Mouse (Mus musculus): ENCODE measurements around the gene Elfn1. TPM values are rescaled to one million over a fixed set of nuclear protein-coding genes. Genes with fewer than 3 reads are reported as not detected.

Gene Elfn1
- polyA plus RNA-seq, 1 experiment: 22.5 TPM

DNA sequence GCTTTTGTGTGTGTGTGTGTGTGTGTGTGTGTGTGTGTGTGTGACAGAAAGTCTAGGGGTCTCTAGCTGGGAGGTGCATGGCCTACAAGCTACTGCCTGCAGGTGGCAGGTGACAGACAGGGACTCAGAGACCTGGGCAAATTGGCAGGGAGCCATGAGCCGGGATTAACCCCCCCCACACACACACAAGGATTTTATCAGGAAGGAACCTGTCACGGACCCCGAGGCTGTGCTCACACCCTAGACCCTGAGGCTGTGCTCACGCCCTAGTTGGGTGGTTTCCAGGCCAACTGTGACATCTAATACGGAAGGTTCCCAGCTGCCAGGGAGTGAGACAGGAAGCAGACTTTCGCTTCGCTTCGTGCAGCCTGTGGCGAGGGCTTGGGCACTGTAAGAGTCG, 49.1 kb downstream of the Elfn1 start:
- no peak for DNase-seq
- Histone ChIP-seq H3K4me3 (replicated peaks; ENCODE audit: extremely low read depth, low read depth, low read length) (no peak overlapping the region), H3K4me1 (ENCODE audit: control insufficient read depth, insufficient read depth, low read length) (peaks cover 8% of the 10 kb centered on the region)
- no peak for TF ChIP-seq CTCF (IDR thresholded peaks at IDR 0.05; ENCODE audit: insufficient read depth, low read length)
- TF ChIP-seq POLR2A (IDR thresholded peaks at IDR 0.05; ENCODE audit: borderline replicate concordance, extremely low read depth, low read depth, low read length): no peak
- WGBS: 5% methylated on average over 10 of the region's 10 CpGs

DNA sequence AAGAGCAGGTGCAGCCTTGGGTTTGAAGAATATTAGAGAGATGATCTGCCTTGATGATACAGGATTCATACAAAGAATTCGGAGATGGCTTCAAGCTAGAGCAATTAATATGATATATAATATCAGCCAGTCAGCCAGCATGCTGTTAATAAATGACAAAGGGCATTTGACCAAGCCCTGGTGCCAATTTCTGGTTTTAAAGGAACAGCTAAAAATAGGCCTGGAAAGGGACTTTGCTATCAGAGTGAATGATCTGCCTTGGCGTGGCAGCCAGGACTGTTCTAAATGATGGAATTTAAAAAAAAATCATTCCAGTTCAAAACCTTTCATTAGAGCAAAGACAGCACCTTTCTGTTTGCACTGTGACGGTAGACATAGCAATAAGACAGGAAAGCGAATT, 52.0 kb downstream of the Elfn1 start:
- no peak for TF ChIP-seq CTCF (IDR thresholded peaks at IDR 0.05; ENCODE audit: insufficient read depth, low read length)
- TF ChIP-seq POLR2A (IDR thresholded peaks at IDR 0.05; ENCODE audit: borderline replicate concordance, extremely low read depth, low read depth, low read length): no peak
- H3K4me1 ChIP-seq (ENCODE audit: control insufficient read depth, insufficient read depth, low read length): peaks cover 8% of the 10 kb centered on the region
- no peak for DNase-seq
- WGBS: 86% methylated on average over 4 of the region's 4 CpGs
- H3K4me3 ChIP-seq (replicated peaks; ENCODE audit: extremely low read depth, low read depth, low read length): no peak overlapping the region

DNA sequence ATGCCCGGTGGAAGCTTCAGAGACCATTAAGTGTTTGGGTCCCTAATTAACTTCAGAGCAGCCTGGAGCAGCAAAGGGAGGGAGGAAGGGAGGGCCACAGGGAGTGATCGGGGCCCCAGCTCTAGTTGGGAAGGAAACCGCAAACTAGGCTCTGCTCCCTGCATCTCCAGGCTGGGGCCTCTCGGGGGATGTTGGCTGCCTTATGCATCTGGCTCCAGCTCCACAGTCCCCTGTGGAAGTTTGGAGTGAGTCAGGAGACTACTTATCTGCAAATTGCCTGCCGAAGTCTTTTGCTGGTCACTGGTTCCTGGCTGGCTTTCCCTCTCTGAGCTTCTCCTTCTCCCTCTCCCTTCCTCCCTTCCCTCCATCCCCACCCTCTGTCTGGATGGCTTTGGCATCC, 56.6 kb downstream of the Elfn1 start:
- TF ChIP-seq POLR2A (IDR thresholded peaks at IDR 0.05; ENCODE audit: borderline replicate concordance, extremely low read depth, low read depth, low read length): no peak
- WGBS: 59% methylated on average over 5 of the region's 5 CpGs
- H3K4me1 ChIP-seq (ENCODE audit: control insufficient read depth, insufficient read depth, low read length): no peaks in the 10 kb centered on the region
- no peak for DNase-seq
- H3K4me3 ChIP-seq (replicated peaks; ENCODE audit: extremely low read depth, low read depth, low read length): no peak overlapping the region

GRCm38 (mm10) chr5:139965596-139965995, 57.9 kb downstream of the Elfn1 start:
- 60% methylated on average over 14 of the region's 14 CpGs for WGBS
- no peaks in the 10 kb centered on the region for H3K4me1 ChIP-seq (ENCODE audit: control insufficient read depth, insufficient read depth, low read length)
- no peak overlapping the region for H3K4me3 ChIP-seq (replicated peaks; ENCODE audit: extremely low read depth, low read depth, low read length)
- TF ChIP-seq POLR2A (IDR thresholded peaks at IDR 0.05; ENCODE audit: borderline replicate concordance, extremely low read depth, low read depth, low read length): no peak
- no peak for DNase-seq

- Histone ChIP-seq H3K4me1 (ENCODE audit: control insufficient read depth, insufficient read depth, low read length) (no peaks in the 10 kb centered on the region), H3K4me3 (replicated peaks; ENCODE audit: extremely low read depth, low read depth, low read length) (no peak overlapping the region)
- WGBS: 76% methylated on average over 14 of the region's 14 CpGs
- DNase-seq: no peak
- TF ChIP-seq CTCF (IDR thresholded peaks at IDR 0.05; ENCODE audit: insufficient read depth, low read length) (no peak), POLR2A (IDR thresholded peaks at IDR 0.05; ENCODE audit: borderline replicate concordance, extremely low read depth, low read depth, low read length) (no peak)
Observed at GRCm38 (mm10) chr5:139969151-139969948, 61.6 kb downstream of the Elfn1 start.

- Histone ChIP-seq H3K4me3 (replicated peaks; ENCODE audit: extremely low read depth, low read depth, low read length) (no peak overlapping the region), H3K4me1 (ENCODE audit: control insufficient read depth, insufficient read depth, low read length) (no peaks in the 10 kb centered on the region)
- TF ChIP-seq POLR2A (IDR thresholded peaks at IDR 0.05; ENCODE audit: borderline replicate concordance, extremely low read depth, low read depth, low read length) (no peak), CTCF (IDR thresholded peaks at IDR 0.05; ENCODE audit: insufficient read depth, low read length) (0 out of 2 replicates have a peak, but pooled peaks have one; percentile 18)
- WGBS: 26% methylated on average over 12 of the region's 12 CpGs
- DNase-seq: peak; percentile 13
Observed at GRCm38 (mm10) chr5:139970186-139970631, 62.5 kb downstream of the Elfn1 start.

DNA sequence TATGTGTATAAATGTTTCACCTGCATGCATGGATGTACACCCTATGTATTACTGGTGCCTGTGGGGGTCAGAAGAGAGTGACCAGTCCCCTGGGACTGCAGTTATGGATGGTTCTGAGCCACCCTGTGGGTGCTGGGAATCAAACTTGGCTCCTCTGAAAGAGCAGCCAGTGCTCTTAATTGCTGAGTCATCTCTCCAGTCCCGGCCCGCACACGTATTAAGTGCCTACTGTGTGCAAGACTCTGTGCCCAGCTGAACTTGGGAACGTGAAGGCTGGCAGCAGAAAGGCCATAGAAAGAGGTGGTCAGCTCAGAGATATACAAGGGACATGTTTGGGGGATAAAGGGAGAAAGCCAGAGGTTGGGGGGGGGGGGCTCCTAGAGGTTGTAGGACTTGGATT, 68.8 kb downstream of the Elfn1 start:
- H3K4me1 ChIP-seq (ENCODE audit: control insufficient read depth, insufficient read depth, low read length): no peaks in the 10 kb centered on the region
- 63% methylated on average over 4 of the region's 4 CpGs for WGBS
- TF ChIP-seq POLR2A (IDR thresholded peaks at IDR 0.05; ENCODE audit: borderline replicate concordance, extremely low read depth, low read depth, low read length): no peak
- H3K4me3 ChIP-seq (replicated peaks; ENCODE audit: extremely low read depth, low read depth, low read length): no peak overlapping the region
- no peak for DNase-seq

DNA sequence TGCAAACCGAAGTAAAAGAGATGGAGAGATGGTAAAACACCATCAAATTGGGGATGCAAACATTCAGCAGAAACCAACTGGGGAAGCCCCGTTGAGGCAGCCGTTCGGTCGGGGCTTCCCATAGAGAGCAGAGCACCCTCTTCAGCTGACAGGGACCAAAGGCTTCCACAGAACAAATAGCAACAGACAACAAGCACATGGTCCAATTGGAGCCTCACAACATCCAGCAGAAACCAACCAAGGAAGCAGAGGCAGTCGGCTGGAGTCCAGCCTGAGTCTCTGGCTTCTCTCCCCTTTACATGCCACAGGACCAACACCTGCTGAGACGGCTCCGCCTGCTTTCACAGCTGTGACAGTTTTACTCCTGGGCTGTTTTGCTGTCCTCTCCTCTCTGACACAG, 69.7 kb downstream of the Elfn1 start:
- TF ChIP-seq CTCF (IDR thresholded peaks at IDR 0.05; ENCODE audit: insufficient read depth, low read length) (no peak), POLR2A (IDR thresholded peaks at IDR 0.05; ENCODE audit: borderline replicate concordance, extremely low read depth, low read depth, low read length) (no peak)
- 31% methylated on average over 8 of the region's 8 CpGs for WGBS
- no peak overlapping the region for H3K4me3 ChIP-seq (replicated peaks; ENCODE audit: extremely low read depth, low read depth, low read length)
- no peak for DNase-seq
- no peaks in the 10 kb centered on the region for H3K4me1 ChIP-seq (ENCODE audit: control insufficient read depth, insufficient read depth, low read length)

- DNase-seq: no peak
- TF ChIP-seq CTCF (IDR thresholded peaks at IDR 0.05; ENCODE audit: insufficient read depth, low read length) (no peak), POLR2A (IDR thresholded peaks at IDR 0.05; ENCODE audit: borderline replicate concordance, extremely low read depth, low read depth, low read length) (no peak)
- H3K4me3 ChIP-seq (replicated peaks; ENCODE audit: extremely low read depth, low read depth, low read length): no peak overlapping the region
- WGBS: 7% methylated on average over 13 of the region's 13 CpGs
- H3K4me1 ChIP-seq (ENCODE audit: control insufficient read depth, insufficient read depth, low read length): no peaks in the 10 kb centered on the region
Observed at GRCm38 (mm10) chr5:139978525-139979276, 71.0 kb downstream of the Elfn1 start.

- no peak for TF ChIP-seq POLR2A (IDR thresholded peaks at IDR 0.05; ENCODE audit: borderline replicate concordance, extremely low read depth, low read depth, low read length)
- no peak for TF ChIP-seq CTCF (IDR thresholded peaks at IDR 0.05; ENCODE audit: insufficient read depth, low read length)
- DNase-seq: no peak
- 76% methylated on average over 9 of the region's 9 CpGs for WGBS
- no peaks in the 10 kb centered on the region for H3K4me1 ChIP-seq (ENCODE audit: control insufficient read depth, insufficient read depth, low read length)
- no peak overlapping the region for H3K4me3 ChIP-seq (replicated peaks; ENCODE audit: extremely low read depth, low read depth, low read length)
Observed at GRCm38 (mm10) chr5:139979371-139979770, 71.6 kb downstream of the Elfn1 start.

Measured in lung, adult 2 months (tissue).